Mouse (Mus musculus): ENCODE results near the gene Bms1.

Gene Bms1

DNA sequence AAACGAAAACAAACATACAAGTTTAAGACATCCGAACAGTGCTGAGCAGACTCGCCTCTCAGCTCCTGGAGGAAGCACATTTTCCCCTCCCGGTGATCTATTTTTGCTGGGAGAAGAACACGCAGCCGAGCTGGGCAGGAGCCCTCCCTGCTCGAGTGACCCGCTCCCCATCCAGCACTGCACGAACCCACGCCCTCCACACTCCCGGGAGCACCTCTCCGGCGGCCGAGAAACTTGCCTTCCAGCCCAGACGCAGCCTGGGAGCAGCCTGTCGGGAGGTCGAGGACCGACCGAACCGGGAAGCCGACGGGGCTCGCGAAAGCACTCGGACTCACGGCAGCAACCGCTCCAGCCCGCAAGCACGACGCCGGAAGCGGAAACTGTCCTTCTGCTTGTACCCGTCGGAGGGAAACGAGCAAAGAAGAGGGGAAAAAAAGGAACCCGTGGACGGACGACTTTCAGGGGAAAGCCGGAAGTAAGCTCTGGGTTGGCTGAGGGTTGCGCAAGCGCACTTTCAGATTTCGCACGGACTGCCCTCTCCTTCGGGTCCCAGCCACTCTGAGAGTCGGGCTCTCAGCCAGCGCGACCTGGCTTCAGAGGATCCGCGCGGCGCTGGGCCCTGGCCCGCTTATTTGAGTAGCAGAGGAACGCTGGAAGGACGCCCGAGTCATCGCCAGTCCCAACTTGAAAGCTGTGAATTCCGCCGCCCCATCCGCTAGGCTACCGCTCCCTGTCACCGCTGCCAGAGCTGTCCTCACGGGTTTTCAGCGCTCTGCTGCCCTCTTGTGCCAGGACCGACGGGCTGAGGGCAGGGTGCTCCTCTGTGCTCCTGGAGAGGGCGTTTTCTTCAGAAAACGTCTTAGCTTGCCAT, at the start of gene Bms1:
Bms1 (minus strand) TSS at position 425 of the 871 bp plus-strand sequence.
- peak; percentile 91 for DNase-seq (ENCODE audit: low read depth)

DNA sequence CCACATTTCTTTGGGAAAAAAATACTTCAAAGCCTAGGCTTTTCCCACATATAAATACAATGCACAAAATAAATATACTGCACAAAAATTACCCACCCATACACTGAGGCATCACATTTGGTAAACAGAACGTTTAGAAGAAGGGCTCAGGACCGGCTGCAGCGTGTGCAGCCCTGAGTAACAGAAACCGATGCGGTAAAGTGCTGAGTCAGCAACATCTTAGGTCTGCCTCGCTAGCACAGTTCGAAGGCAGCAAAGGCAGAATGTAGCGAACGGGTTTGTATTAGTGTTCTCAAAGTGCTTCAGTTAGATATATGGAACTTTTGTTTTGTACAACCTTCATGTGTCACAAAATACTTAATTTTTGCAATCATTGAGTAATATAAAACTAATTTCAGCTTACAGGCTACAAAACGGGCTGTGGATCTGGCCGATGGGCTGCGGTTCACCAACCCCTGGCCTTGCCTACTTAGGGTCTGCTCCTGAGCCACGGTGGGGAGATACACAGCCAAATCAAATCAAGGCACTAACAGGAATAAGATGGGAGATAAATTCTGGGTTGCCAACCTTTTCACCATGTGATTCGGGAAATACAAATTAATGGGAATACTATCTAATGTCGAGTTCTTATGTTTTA, 42.9 kb upstream of the Bms1 start:
- no peak for DNase-seq (ENCODE audit: low read depth)

DNA sequence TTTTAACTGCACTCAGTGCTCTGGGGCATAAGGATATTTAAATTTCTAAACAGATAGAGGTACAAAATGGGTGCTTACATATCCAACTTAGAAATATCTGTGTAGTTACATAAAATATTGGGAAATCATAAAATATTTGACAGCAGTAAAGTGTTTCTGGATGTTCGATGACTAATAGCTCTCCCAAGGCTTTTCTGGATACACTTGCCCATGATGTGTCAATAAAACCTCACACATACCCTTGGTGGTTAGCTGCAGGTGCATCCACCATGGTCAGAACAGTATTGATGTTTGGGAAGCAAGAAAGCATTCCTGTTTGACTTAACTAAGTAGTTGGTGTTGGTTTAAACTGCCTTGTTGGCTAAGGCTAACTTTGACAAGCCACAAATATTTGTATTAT, 38.5 kb upstream of the Bms1 start:
- no peak for DNase-seq (ENCODE audit: low read depth)

DNA sequence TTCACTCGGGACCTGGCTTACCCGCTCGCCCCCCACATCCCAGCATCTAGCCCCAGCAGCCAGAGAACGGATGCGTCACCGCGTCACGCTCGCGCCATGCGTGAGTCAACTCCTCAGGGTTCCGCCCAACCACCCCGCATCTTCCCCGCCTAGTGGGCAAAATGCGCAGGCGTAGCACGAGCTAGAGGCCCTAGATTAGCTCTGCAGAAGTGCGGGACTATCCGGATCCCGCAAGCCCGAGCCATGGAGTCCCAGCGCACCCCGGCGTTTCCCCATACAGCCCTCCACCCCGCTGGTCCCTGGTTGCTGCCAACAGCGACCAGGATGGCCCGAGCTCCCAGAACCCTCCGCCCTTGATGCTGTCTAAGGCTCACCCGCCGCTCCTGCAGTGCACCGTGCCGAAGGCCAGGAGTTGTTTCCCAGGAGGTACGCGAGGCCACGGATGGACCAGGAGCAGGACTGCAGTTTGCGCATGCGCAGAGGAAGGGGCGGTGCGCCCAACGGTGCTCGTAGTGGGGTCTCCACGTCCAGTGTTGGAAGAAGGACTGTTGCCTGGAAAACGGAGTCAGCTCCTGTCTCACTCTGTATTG, 35.9 kb upstream of the Bms1 start, which contains the start of gene Zfp248:
Zfp248 (minus strand) TSS at position 487 of the 590 bp plus-strand sequence.
- peak; percentile 70 for DNase-seq (ENCODE audit: low read depth)

DNA sequence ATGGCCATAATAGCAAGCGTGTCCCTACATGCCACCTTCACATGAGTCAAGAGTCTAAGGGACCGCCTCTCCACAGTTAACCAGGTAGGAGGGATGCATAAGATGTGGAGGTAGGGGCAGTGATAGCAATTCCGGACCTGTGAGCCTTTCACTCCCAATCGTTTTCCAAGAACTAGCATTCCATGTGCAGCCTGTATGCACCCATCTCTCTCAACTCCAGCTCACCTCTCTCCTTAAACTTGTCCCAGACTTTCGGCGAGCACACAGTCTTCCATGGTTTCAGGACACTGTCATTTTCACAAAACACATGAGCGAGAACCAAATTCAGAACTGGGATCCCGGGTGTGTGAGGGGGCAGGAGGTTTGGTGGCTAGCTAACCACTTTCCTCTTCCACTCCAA, 35.2 kb upstream of the Bms1 start:
- DNase-seq (ENCODE audit: low read depth): no peak

DNA sequence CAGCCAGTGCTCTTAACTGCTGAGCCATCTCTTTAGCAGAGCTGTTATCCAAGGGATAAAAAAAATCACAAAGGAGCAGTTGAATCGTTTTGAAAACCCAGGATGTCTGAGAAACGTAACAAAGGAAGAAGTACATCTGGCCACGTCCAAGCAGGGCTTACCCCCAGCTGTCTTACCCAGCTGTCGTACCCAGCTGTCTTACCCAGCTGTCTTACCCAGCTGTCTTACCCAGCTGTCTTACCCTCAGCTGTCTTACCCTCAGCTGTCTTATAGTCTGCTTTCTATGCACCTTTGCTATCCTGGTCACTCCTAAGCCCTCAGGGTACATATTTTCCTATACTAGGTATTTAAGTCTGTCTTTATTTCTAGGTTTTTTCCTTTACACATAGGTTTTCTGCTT, 12.2 kb upstream of the Bms1 start:
- no peak for DNase-seq (ENCODE audit: low read depth)

DNA sequence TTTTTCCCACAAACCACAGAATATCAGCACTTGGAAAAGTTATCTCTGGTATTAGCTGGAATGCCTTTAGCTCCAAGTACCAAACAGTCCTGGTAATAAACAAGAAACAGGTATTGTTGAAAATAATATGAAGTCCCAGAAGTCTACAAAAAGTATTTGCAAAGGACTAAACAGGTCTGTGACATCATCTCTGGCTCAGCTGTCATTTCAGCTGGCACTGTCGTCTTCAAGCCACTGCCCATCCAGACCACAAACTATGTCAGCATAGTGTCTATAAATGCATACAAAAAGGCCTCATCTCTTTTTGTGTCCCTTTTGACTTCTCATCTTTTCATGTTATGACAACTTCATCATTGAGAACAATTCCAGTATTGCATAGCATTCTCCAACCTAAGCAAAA, 7.4 kb upstream of the Bms1 start:
- DNase-seq (ENCODE audit: low read depth): no peak

DNA sequence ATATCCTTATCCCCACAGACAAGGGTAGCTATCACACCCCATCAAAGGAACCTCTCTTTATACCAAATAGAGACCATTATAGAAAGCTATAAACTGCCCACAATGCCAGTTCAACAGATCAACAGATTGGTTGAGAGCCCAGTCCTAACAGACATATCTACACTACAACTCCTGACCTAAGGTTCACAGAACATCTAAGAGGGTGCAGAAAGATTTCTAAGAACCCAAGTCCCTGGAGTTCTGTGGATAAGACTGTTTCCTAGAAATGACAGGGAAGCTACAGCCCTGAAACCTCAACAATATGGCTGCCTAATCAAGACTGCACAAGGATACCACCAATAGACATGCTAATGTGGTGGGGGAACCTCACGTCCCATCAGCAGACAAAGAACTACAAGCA, 8.8 kb downstream of the Bms1 start:
- peak; percentile 39 for DNase-seq (ENCODE audit: low read depth)

DNA sequence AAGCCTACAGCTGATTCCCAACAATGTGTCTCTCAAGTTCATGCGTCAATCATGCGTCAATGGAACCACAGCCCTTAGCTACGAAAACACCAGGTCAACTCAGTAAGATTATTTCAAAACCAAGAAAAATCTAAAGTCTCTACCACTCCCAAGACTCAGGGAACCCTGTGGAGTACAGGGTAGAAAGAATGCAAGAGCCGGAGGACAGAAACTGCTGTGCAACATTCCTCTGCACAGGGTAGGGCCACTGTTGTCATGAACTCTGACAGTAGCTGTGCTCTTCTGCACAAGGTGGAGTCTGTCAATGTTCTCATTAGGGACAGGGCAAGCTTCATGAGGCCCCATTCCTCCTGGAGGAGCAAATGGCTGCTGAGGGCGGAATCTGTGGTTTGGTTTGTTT, 10.8 kb downstream of the Bms1 start:
- DNase-seq (ENCODE audit: low read depth): no peak

DNA sequence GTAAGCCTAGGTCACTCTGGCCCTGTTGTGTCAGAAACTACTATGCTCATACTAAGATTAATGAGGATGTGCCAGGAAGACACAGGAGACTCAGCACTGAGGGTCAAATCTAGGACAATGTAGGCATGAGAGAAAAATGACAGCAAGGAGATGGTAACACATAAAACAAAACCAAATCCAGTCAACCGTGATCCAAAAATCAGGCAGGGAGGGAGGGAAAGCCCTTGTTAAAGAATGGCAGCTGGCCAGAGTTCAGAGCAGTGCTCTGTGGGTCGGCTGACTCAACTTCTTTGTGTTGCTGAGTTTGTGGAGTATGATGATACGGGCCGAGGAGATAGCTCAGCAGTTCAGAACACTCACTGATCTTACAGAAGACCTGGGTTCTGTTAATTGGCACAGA, 12.9 kb downstream of the Bms1 start:
- DNase-seq (ENCODE audit: low read depth): no peak

DNA sequence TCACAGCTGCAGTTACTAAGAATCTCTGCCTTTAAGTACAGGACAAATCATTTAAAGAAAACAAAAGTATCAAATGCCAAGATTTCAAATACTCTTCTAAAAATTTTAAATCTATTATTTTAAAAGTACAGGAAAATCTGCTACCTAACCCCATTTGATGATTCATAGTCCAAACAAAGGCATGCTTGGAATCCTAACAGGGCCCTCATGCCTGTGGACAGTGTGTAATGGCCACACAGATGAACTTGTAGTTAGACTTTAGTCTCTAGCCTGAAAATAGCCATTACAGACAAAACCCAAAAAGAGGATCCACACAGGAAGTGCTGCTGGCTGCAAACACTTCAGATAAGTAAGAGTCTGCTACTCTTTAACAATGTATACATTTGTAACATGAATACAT, 28.5 kb downstream of the Bms1 start:
- no peak for DNase-seq (ENCODE audit: low read depth)

DNA sequence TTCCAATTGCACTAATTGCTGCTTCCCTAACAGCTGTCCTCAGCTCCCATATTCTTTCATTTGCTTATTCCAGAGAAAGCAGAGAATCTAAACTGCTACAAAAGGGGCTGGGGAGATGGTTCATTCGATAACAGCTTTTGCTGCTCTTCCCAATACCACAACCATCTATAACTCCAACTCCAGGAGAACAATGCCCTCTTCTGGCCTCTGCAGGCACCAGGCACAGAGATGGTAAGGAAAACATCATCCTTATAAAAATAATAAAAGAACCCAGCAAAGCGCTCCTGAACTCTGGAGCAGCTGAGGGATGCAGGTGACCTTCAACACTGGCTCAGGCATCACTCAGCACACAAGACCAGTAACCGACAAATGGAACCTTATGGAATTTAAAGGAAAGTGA, 33.3 kb downstream of the Bms1 start:
- no peak for DNase-seq (ENCODE audit: low read depth)

DNA sequence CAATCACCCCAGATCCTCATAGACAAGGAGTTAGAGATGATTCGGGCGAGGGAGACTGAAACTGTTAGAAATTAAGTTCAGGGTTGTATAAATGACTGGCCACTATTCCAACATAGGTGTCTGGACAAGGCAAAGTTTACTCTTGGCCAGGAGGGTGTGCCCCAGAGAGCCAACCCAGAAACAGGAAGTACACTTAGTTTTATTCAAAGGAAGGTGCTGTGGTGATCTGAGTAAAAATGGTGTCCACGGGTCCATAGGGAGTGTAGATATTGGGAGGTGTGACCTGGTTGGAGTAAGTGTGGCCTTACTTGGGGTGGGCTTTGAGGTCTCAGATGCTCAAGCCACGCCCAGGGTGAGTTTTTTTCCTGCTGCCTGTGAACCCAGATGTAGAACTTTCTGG, 38.0 kb downstream of the Bms1 start:
- no peak for DNase-seq (ENCODE audit: low read depth)

DNA sequence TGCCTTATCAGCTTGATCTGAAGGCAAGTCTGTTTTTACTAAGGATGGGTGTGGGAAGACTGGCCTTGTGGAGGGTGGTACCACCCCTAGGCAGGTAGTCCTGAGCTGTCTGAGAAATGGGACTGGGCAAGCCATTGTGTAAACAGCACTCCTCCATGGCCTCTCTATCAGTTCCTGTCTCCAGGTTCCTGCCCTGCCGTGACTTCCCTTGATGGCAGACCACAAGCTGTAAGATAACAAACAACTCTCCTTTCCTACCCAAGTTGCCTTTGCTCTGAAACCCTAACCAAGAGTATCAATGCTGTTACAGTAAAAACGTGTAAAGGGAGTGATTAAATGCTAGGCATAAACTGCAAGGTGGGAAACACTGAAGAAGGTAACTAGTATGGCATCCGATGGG, 38.6 kb downstream of the Bms1 start:
- no peak for DNase-seq (ENCODE audit: low read depth)

DNA sequence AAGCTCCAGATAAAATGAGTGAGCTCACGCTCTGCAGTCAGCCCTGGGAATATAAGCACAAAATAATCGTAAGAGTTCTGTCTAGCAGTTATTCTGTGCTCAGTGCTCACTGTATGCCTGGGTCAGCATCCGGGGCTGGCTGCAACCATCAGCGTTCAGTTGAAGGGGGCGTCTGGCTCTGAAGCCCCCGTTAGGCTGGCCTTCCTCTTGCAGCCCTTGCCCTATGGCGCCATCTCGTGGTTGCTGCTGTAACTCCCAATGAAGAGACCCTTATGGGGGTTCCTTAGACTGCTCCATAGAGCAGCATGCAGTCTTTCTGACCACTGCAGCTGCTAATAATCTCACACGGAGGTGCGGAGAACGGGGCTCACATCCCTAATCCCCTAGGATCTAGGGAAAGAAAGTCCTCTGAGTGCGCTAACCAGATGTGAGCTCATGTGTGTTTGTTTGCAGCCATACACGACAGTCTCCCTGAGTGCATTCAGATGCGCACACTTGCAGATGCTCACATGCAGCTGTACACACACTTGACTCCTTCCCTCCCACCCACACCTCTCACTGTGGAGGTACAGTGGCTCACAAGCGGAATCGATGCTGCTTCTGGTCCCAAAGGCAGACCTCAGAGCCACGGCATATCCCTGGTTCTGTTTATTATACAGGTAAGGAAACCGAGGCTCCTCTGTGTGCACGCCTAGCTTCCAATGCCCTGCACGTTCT, 39.7 kb downstream of the Bms1 start:
- peak; percentile 24 for DNase-seq (ENCODE audit: low read depth)

DNA sequence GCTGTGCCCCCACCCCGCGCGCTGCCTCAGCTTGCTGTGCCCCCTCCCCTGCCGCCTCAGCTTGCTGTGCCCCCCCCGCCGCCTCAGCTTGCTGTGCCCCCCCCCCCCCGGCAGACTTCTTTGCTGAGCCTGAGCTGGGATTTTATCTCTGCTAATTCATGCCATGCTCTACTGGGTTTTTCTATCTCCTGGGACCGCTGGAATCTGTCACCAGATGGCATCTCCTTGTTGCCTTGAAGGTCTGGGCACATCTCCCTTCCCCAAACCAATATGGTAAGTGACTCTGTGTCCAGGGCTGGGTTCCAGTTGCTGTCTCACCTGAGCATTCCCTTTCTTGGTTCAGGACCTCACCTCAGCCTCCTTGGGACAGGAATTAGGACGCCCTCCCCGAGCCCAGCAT, 41.7 kb downstream of the Bms1 start:
- DNase-seq (ENCODE audit: low read depth): no peak

DNA sequence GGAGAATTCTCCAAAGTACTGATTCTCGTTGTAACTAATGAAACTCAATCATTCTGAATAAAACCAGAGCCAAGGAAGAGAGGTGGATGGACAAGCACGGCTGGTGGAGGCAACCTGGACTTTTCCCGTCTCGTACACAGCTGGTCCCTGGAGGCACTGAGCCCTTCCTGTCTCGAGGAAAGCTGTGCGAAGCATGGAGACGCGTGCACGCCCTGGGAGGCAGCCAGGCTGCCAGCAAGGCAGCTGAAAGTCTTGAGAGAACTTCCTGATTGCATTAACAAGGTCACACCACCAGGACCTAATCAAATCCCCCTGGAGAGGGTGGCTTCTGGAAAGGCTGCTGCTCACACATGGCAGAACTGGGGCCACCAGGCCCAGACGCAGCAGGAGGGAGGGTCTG, 43.3 kb downstream of the Bms1 start:
- no peak for DNase-seq (ENCODE audit: low read depth)

DNA sequence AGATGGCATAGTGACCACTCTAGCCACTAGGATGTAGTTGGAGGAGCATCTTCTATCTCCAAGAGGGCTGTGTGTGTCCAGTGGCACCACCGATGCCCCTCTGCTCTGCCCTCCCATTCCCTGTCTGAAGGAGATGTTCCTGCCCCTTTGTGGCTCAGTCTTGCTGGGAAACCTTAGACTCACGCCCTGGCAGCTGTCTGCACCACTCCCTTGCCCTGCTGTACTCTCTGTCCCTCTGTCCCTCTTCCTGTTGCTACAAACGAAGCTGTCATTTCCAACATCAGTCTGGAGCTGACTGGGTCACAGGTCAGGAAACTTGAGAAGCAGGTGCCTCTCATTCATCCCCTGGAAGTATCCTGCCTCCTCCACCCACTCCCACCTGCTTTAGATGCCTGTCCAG, 43.8 kb downstream of the Bms1 start:
- no peak for DNase-seq (ENCODE audit: low read depth)

DNA sequence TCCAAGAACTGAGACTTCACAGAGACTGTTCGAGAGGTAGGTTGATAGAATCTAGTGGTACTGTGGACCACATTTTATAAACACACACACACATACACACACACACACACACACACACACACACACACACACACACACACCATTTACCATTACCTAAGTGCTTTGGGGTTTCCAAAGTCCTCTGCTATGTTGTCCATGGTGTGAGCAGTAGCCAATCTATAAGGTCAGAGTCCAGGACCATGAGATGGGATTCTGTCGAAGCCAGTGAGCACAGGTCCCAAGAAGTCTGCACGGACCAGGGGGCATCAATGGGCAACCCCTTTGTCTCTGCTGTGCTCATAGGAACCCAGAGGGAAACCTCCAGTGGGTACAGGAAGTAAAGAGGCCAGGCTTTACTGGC, 44.2 kb downstream of the Bms1 start:
- no peak for DNase-seq (ENCODE audit: low read depth)

DNA sequence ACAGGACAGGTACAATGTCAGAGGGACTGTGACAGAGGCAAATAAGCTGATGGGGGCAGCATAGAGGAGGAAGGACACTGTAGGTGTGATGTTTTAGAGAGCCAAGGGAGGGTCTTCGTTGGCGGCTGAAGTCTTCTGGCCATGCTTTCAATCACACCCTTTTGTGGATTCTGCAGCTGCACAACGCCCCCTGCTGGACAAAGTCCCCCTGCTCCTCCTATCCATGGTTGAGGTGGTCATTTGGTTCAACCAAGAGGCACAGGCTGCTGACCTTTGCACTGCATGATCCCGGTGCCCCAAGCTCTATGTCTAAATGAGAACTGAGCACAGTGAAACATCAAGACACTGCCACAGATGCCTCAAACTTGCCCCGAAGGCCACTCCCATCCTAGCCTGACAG, 46.0 kb downstream of the Bms1 start:
- DNase-seq (ENCODE audit: low read depth): peak; percentile 10

DNA sequence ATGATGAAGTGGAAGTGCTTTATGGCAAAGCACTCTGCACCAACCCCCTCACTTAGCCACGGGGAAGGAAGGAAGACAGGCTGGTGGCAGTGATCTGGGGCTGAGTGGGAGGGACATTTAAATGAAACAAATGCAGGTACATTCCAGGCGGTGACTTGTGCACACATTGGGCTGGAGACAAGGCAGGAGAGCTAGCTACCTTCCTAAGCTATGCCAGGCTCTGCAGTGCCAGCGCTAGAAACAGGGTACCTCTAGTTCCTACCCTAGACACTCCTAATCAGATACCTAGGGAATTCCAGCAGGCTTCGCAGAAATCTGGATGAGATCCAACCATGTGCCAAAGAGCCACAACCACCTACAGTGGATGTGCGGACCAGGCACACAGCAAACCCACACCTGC, 46.5 kb downstream of the Bms1 start:
- no peak for DNase-seq (ENCODE audit: low read depth)

DNA sequence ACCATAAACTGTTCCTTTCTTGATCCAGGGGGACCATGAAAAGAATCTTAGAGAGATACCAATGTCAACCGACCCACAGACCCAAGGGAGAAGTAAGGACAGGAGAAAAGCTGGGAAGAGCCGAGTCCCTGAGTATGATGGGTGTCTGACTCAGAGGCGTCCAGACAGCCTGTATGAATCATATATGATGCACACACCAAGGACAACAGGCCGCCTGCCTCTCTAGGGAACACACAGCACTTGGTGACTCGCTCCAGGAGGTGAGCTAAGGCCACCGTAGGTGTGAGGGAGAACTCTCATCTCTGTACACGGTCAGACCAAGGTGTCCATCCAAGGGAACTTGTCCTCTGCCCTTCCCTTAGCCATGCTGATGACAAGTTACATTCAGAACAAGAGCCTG, 51.8 kb downstream of the Bms1 start:
- no peak for DNase-seq (ENCODE audit: low read depth)

DNA sequence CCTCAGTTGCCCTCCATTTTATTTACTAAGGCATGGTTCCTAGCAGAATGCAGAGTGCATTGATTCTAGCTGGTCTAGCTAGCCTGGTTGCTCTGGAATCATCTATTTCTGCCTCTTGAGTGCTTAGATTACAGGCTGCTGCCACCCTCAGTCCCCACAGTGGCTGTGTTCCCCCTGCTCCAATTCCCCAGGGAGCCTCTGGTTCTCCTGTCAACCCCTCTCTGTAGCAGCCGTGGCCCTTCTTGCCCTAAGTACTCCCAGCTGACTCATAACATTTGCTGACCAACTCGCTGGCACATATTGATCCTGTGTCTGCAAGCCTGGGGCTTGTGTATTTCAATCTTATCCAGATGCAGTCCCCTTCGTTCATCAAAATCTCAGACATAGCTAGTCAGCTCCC, 53.1 kb downstream of the Bms1 start:
- DNase-seq (ENCODE audit: low read depth): no peak

All from c-Kit-positive CD71-positive TER-119-negative erythroid progenitor cells, embryonic 14.5 days (primary cell).